Mouse (Mus musculus) adrenal gland, postnatal 36 days (tissue): ENCODE results near the gene Gm38655. TPM values are rescaled to one million over a fixed set of nuclear protein-coding genes. Genes with fewer than 3 reads are reported as not detected.
"Not testable (repeated sequence)": the region's sequence is repeated elsewhere in the genome, so short reads cannot be mapped to it uniquely, and the experiment has no call there.

Experiments
- DNase-seq, 2 experiments: peaks; one replicate each; pipeline ENCODE4 v3.0.0; 2021; ENCODE audit warnings: mixed read lengths in 1 of 2
- long read RNA-seq, 2 experiments: library from polyadenylated mRNA; stranded (forward); transcript quantifications; one replicate each; pipeline ENCODE4 v2.0.0; 2021; ENCODE audit warnings: borderline sequencing depth in 2 of 2
- total RNA-seq, 2 experiments: library from RNA; stranded (reverse); gene quantifications; 2 replicates each; pipeline ENCODE4 v1.2.3; 2021

Gene Gm38655
- under 1 TPM in 1 of 2 experiments, not detected in 1; 0.43 TPM for total RNA-seq
- long read RNA-seq, experiment 1, result 0 reads
- long read RNA-seq, experiment 2, result 0 reads

DNA sequence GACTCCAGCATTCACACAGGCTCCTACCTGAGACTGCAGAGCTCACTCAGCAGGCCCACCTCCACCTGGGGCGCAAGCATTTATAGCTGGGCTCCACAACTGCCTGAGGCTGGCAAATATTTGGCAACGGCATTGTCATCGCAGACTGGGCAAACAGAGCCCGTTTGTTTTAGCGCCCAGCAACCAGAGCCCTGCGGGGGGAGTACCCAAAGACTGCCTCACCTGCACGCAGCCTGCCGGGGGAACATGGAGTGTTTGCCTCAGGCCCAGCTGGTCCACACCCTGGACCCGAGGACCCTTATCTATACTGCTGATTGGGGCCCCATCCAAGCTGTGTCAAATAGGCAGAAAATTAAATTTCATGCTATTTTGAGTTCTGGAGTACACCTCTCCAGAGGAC lies at the start of gene Gm38655:
TSS of gene Gm38655 (minus strand) at position 61 of the 400 bp plus-strand sequence.
- no peak for DNase-seq

DNA sequence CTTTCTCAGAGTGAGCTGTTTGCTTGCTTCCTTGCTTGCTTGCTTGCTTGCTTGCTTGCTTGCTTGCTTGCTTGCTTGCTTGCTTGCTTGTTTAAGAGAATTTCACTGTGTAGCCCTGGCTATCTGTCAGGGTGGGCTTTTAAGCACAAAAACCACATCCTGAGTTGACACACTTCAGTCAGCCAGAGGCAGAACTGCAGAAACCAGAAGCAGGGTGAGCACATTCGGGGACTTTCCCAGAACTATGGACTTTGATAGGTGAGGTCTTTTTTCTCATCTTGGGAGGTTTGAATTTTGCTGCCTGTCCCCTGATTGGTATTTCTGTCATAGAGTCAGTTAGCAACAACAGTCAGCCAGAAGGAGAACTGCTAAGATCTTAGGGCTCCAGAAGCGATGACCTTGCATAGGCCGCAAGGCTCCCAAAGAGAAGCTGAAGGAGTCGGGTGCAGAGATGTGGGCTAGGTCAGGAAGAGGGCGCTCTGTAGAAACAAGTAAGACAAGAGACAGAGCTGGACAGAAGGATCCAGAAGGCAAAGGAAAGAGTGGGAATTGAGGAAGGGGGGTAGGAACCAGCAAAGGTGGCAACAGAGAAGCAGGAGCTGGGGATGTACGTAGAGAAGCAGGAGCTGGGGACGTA lies 49.4 kb upstream of the Gm38655 start:
- no peak for DNase-seq

DNA sequence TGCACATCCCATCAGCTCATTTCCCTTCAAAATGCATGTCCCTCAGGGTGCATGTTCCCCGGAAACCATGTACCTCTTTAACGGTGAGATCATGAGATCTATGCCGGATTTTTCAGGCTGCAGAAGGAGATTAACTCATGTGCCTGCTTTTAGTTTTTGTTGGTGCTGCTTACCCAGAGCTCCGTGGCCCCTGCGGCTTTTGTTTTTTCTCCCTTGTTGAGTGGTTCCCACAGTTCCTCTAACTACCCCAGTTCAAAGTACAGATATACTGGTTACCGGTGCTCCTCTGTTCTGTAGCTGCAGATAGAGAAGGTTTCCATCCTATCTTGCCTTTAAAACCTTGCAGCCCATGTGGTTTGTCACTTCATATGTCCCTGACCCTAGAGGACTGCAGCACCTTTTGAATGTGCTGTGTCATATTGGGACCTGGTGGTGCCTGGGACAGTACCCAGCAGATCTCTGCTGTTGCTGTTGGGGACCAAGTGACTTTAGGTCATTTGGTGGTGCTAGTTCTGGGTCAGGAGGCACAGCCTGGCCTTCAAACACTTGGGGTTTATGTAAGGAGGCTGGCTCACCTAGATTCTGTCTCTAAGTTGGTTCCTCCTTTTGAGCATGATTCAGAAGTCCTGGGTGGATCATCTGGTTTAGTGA lies 47.8 kb upstream of the Gm38655 start:
- no peak for DNase-seq

DNA sequence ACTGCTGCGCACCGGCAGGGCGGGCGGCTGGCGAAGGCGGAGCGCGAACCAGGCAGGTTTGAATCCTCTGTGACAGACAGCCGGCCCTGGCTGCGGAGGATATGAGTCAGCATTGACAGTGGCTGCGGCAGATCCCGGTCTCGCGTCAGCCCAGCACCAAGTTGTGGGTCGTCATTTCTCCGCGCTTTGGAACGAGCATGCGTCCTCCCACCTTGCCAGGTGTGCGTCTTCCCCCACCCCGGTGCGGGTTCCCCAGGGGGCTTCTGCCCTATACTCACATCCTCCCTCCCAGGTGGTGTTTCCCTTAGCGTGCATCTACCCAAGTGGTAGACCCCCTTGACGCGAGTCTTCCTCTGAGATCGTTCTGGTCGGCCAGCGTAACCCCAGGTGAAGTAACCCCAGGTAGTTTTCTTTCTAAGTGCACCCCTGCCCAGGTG lies 47.3 kb upstream of the Gm38655 start:
- DNase-seq, result not testable (repeated sequence)

GRCm38 (mm10) chr17:25221821-25222503 lies 46.7 kb upstream of the Gm38655 start:
- peak; percentile 76 to 85 for DNase-seq

- DNase-seq, result no peak
These were observed 45.5 kb upstream of the Gm38655 start for GRCm38 (mm10) chr17:25220746-25221145.

DNA sequence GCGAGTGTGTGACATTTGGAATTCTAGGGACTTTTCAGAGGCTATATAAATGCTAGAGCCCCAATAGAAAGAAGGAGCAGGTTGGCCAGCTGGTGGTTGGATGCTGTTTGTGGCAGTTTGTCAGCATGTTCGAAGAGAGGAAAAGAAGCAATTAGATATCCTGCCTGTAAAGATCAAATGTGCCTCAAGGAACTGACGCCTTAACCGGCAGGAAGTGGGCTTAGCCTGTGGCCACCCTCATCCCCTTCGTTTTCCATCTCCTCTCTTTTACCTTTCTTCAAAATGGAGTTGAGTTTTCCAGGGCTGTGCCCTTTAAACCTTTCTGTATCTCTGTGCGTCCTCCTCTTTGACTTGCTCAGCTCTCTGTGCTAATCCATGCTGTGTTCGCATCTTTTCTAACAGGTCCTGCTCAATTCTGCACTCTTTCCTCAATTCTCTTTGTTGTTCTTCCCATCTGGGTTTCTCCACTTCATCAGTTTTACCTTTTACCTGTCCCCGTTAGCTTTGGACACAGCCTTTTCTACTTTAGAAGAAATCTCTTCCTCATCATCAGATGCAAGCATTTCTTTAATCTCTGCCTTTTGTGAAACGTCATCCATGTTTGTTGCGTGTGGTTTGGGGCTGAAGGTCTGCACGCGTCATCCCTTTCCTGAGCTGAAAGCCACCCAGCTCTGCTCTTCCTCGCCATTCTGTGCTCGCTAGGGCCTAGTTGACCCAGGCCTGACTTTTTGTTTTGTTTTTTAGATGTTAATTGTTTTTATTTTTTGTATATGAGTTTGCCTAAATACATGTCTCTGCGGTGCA lies 44.4 kb upstream of the Gm38655 start:
- no peak for DNase-seq

GRCm38 (mm10) chr17:25218967-25219366 lies 43.7 kb upstream of the Gm38655 start:
- peak in 1 of 2 experiments; percentile 31 for DNase-seq

DNA sequence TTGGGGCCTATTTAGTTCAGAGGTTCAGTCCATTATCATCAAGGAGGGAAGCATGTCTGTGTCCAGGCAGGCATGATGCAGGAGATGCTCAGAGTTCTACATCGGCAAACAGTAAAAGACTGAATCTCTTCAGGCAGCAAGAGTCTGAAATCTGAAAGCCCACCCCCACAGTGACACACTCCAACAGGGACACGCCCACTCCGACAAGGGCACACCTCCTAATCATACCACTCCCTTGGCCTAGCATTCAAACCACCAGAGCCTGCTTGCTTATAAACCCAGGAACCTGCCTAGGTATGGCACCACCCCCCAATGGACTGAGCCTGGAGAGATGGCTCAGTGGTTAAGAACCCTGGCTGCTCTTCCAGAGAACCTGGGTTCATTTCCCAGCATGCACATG lies 40.2 kb upstream of the Gm38655 start:
- DNase-seq, result no peak

DNA sequence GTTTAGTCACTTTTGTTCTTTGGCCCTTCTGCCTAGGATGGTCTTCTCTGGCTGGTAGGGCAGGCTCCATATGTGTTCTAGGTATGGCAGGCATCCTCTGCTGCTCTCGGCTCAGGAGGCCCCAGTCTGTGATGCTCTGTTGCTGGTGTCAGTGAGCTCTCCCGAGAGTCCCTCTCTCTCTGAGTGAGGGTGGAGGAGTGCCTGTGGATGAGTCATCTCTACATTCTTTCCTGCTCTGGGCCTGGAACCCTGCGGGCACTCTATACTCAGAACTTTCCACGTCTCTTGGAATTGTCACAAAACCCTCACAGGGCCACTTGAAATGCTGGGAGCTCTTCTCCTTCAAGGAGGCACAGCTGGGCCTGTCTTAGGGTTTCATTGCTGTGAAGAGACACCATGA lies 36.4 kb upstream of the Gm38655 start:
- DNase-seq, result peak in 1 of 2 experiments; percentile 18

GRCm38 (mm10) chr17:25210680-25211466 lies 35.6 kb upstream of the Gm38655 start:
- DNase-seq, result peak in 1 of 2 experiments; percentile 40

DNA sequence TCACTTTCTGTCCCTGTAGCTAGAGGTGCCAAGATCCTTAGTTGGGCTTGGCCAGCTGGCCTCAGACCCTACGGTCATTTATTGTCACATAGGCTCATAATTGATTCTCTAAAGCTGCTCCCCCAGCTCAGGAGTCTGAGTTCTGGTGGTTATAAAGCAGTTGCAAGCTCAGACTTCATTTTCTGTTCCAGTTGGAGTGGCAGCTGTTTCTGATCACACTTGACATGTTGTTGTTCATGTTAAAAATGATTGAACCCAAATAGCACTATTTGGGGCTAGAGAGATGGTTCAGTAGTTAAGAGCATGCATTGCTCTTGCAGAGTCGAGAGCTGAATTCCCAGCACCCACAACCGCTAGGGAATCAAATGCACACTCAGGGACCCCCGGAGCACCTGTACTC lies 34.7 kb upstream of the Gm38655 start:
- DNase-seq, result no peak

GRCm38 (mm10) chr17:25202401-25202800 lies 27.1 kb upstream of the Gm38655 start:
- DNase-seq, result no peak

- DNase-seq, result no peak
These were observed 13.8 kb upstream of the Gm38655 start for GRCm38 (mm10) chr17:25189091-25189490.

DNA sequence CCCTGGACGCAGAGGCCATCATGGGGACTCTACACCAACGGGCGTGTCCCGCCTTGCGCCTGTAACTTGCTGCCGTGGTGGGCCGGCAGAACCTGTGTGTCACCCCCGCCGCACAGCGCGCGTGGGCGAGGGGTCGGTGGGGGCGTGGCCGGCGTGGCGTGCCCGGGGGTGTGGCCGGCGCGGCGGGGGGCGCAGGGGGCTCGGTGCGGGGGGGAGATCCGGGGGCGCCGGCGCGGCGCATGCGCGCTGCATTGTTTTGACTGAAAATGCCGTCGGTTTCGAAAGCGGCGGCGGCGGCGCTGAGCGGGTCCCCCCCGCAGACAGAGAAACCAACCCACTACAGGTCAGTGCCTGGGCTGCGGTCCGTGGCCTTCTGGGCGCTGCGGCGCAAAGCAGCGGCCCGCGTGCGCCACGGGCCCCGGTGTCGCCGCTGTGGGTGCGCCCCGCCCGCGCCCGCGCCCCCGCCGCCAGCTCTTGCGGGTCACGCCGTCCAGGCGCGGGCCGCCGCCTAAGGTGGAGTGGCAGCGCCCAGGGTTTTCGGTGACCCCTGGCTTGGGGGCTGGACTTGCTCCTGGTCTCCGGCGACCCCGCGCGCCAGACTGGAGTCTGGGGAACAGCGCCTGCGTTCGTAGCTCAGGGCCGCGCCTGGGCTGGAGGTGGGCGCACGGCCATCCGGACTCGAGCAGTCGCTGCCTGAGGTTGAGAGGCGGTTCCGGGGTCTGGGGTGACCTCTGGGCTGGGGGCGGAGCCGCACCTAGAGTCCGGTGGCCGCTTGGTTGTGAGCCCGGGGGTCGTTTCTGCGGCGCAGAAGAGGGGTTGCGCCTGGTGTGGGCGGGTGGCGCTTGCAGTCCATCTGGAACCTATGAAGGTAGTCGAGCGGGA lies 13.1 kb upstream of the Gm38655 start, which contains the start of gene Unkl:
TSS of gene Unkl (plus strand) at position 248 of the 882 bp plus-strand sequence.
- DNase-seq, result peak; percentile 86 to 91

DNA sequence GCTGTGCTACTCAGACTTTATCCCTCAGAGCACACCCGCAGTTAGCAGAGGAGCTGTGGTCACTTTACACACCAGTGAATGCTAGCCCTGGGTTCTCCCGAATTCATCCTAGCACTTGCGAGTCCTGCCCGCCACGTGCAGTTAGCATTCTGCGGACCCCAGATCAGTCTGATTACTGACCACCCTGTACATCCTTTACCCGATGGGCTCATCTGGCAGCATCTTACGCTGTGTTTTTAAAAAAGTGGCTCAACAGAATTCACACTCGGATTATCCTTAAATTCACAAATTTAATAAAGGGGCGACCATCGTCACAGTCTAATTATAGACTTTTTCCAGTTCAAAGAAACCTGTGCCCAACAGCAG lies 12.5 kb upstream of the Gm38655 start:
- no peak for DNase-seq

- no peak for DNase-seq
These were observed 9.7 kb upstream of the Gm38655 start for GRCm38 (mm10) chr17:25184961-25185360.

GRCm38 (mm10) chr17:25184129-25184691 lies 8.9 kb upstream of the Gm38655 start, which contains the start of gene BC003965:
BC003965 (plus strand) TSS chr17:25184554.
- peak; percentile 97 to 98 for DNase-seq

GRCm38 (mm10) chr17:25183232-25183631 lies 8.0 kb upstream of the Gm38655 start:
- no peak for DNase-seq

- no peak for DNase-seq
These were observed 2.7 kb downstream of the Gm38655 start for GRCm38 (mm10) chr17:25172558-25172957.
